ENCODE assay signal across 8 mouse cellular contexts in genomic region chr5:76906155-76906499, GRCm38 (mm10). TPM values are rescaled to one million over a fixed set of nuclear protein-coding genes. Genes with fewer than 3 reads are reported as not detected.
DNase-seq lines count a peak whose midpoint lies in the region; ATAC-seq lines count a peak whose summit lies in the region.

No protein-coding gene starts in this region.

- no peaks in the 10 kb centered on the region for H3K9me3 ChIP-seq in lung, embryonic 15.5 days
- H3K9me3 ChIP-seq in embryonic facial prominence, embryonic 14.5 days (ENCODE audit: control insufficient read depth, low read length) = no peaks in the 10 kb centered on the region
- no peaks in the 10 kb centered on the region for H3K9me3 ChIP-seq in limb, embryonic 10.5 days (replicated peaks)
- H3K9me3 ChIP-seq in neural tube, embryonic 15.5 days (replicated peaks) = no peaks in the 10 kb centered on the region

- no peak for DNase-seq in lung, adult 18-20 months
- no peak for DNase-seq in embryonic facial prominence, embryonic 14.5 days (ENCODE audit: low spot score)
- no peak for DNase-seq in limb, embryonic 10.5 days (ENCODE audit: low spot score)
- no peak for DNase-seq in right cerebral cortex, postnatal 25 days
- no peak for DNase-seq in adrenal gland, adult 18-20 months (ENCODE audit: low spot score in 2 of 2)
- no peak for DNase-seq in testis, postnatal 10 days (ENCODE audit: low spot score)

- peak overlapping the region; percentile 62 for H3K4me3 ChIP-seq in lung, embryonic 15.5 days
- H3K4me3 ChIP-seq in embryonic facial prominence, embryonic 14.5 days (ENCODE audit: low read depth, low read length) = peak overlapping the region; percentile 73
- peak overlapping the region; percentile 63 for H3K4me3 ChIP-seq in limb, embryonic 10.5 days
- H3K4me3 ChIP-seq in neural tube, embryonic 15.5 days (replicated peaks) = peak overlapping the region; percentile 78

- no peaks in the 10 kb centered on the region for H3K27me3 ChIP-seq in lung, embryonic 15.5 days
- no peaks in the 10 kb centered on the region for H3K27me3 ChIP-seq in embryonic facial prominence, embryonic 14.5 days (replicated peaks; ENCODE audit: control insufficient read depth, insufficient read depth, low read length)
- no peaks in the 10 kb centered on the region for H3K27me3 ChIP-seq in limb, embryonic 10.5 days (ENCODE audit: low read depth, poor library complexity, severe bottlenecking)
- no peaks in the 10 kb centered on the region for H3K27me3 ChIP-seq in neural tube, embryonic 15.5 days (replicated peaks)

- 0 out of 2 replicates have a peak, but pooled peaks cover 8% of the 10 kb centered on the region for H3K36me3 ChIP-seq in lung, embryonic 15.5 days
- H3K36me3 ChIP-seq in embryonic facial prominence, embryonic 14.5 days (ENCODE audit: control insufficient read depth, insufficient read depth, low read length) = peaks cover 12% of the 10 kb centered on the region; the same call in 1 of the 2 replicates
- peaks cover 15% of the 10 kb centered on the region for H3K36me3 ChIP-seq in limb, embryonic 10.5 days
- H3K36me3 ChIP-seq in neural tube, embryonic 15.5 days = 0 out of 2 replicates have a peak, but pooled peaks cover 2% of the 10 kb centered on the region

- no peak overlapping the region for H3K27ac ChIP-seq in lung, embryonic 15.5 days
- H3K27ac ChIP-seq in embryonic facial prominence, embryonic 14.5 days (replicated peaks; ENCODE audit: low read depth, low read length) = peak overlapping the region; percentile 83; the same call in 1 of the 2 replicates
- peak overlapping the region; percentile 90 for H3K27ac ChIP-seq in limb, embryonic 10.5 days
- peak overlapping the region; percentile 92 for H3K27ac ChIP-seq in neural tube, embryonic 15.5 days (replicated peaks)

- no peak for ATAC-seq in lung, embryonic 15.5 days (ENCODE audit: borderline replicate concordance, extremely low read depth, low FRiP score, low TSS enrichment)
- ATAC-seq in embryonic facial prominence, embryonic 14.5 days (ENCODE audit: low read depth) = no peak
- no peak for ATAC-seq in neural tube, embryonic 15.5 days (ENCODE audit: low FRiP score)

- peaks cover 7% of the 10 kb centered on the region; the same call in 1 of the 2 replicates for H3K4me1 ChIP-seq in lung, embryonic 15.5 days
- 0 out of 2 replicates have a peak, but pooled peaks cover 2% of the 10 kb centered on the region for H3K4me1 ChIP-seq in embryonic facial prominence, embryonic 14.5 days (ENCODE audit: control insufficient read depth, insufficient read depth, low read length)
- peaks cover 7% of the 10 kb centered on the region; the same call in 1 of the 2 replicates for H3K4me1 ChIP-seq in limb, embryonic 10.5 days
- peaks cover 17% of the 10 kb centered on the region for H3K4me1 ChIP-seq in neural tube, embryonic 15.5 days

- WGBS in lung, embryonic 15.5 days = 25% methylated on average over 3 of the region's 3 CpGs
- WGBS in embryonic facial prominence, embryonic 14.5 days = 51% methylated on average over 3 of the region's 3 CpGs
- 54% methylated on average over 3 of the region's 3 CpGs for WGBS in limb, embryonic 10.5 days
- 32% methylated on average over 3 of the region's 3 CpGs for WGBS in neural tube, embryonic 15.5 days

- peak overlapping the region; percentile 56 for H3K9ac ChIP-seq in lung, embryonic 15.5 days
- H3K9ac ChIP-seq in embryonic facial prominence, embryonic 14.5 days (ENCODE audit: low read depth, low read length) = peak overlapping the region; percentile 88
- H3K9ac ChIP-seq in neural tube, embryonic 15.5 days (replicated peaks) = peak overlapping the region; percentile 78

- peak overlapping the region; percentile 76 for H3K4me2 ChIP-seq in lung, embryonic 15.5 days
- peak overlapping the region; percentile 74 for H3K4me2 ChIP-seq in embryonic facial prominence, embryonic 14.5 days (ENCODE audit: low read depth, low read length)
- peak overlapping the region; percentile 86 for H3K4me2 ChIP-seq in neural tube, embryonic 15.5 days

RNA-seq across cellular contexts. Expression of gene Aasdh, which starts 0.8 kb away (rescaled TPM):
- polyA plus RNA-seq in lung, embryonic 15.5 days (2015; fragmentation: Nextera tagmentation; extraction: Ambion mirVana) = 20.0 and 22.9 TPM in 2 replicates
- polyA plus RNA-seq in embryonic facial prominence, embryonic 14.5 days (2014; fragmentation: Nextera tagmentation; extraction: Ambion mirVana) = 12.5 and 13.1 TPM in 2 replicates
- polyA plus RNA-seq in limb, embryonic 10.5 days (2016; fragmentation: Nextera tagmentation; extraction: Ambion mirVana) = 18.8 and 23.5 TPM in 2 replicates
- polyA plus RNA-seq in neural tube, embryonic 15.5 days (2015; fragmentation: Nextera tagmentation; extraction: Ambion mirVana) = 17.0 TPM in 2 replicates
- 10 to 100 TPM; 14.8 to 16.2 TPM for total RNA-seq in adrenal gland, adult 18-20 months (2021)

RNA-seq across cellular contexts. Expression of gene Paics, which starts 45.0 kb away (rescaled TPM):
- polyA plus RNA-seq in lung, embryonic 15.5 days (2015; fragmentation: Nextera tagmentation; extraction: Ambion mirVana) = 302 and 307 TPM in 2 replicates
- 228 and 252 TPM in 2 replicates for polyA plus RNA-seq in embryonic facial prominence, embryonic 14.5 days (2014; fragmentation: Nextera tagmentation; extraction: Ambion mirVana)
- 508 and 515 TPM in 2 replicates for polyA plus RNA-seq in limb, embryonic 10.5 days (2016; fragmentation: Nextera tagmentation; extraction: Ambion mirVana)
- 165 and 201 TPM in 2 replicates for polyA plus RNA-seq in neural tube, embryonic 15.5 days (2015; fragmentation: Nextera tagmentation; extraction: Ambion mirVana)
- total RNA-seq in adrenal gland, adult 18-20 months (2021) = 100 to 1,000 TPM; 148 to 195 TPM

RNA-seq across cellular contexts. Expression of gene Ppat, which starts 45.3 kb away (rescaled TPM):
- 36.1 and 36.9 TPM in 2 replicates for polyA plus RNA-seq in lung, embryonic 15.5 days (2015; fragmentation: Nextera tagmentation; extraction: Ambion mirVana)
- polyA plus RNA-seq in embryonic facial prominence, embryonic 14.5 days (2014; fragmentation: Nextera tagmentation; extraction: Ambion mirVana) = 23.1 and 26.5 TPM in 2 replicates
- 51.2 and 62.1 TPM in 2 replicates for polyA plus RNA-seq in limb, embryonic 10.5 days (2016; fragmentation: Nextera tagmentation; extraction: Ambion mirVana)
- polyA plus RNA-seq in neural tube, embryonic 15.5 days (2015; fragmentation: Nextera tagmentation; extraction: Ambion mirVana) = 10.6 and 17.9 TPM in 2 replicates
- 10 to 100 TPM; 12.2 to 15.3 TPM for total RNA-seq in adrenal gland, adult 18-20 months (2021)
